Mouse (Mus musculus) frontal cortex, postnatal 36 days (tissue): ENCODE data around the gene Myo1e.

ENCODE experiments used
- DNase-seq, 2 experiments: peaks; one replicate each; pipeline ENCODE4 v3.0.0; 2022; ENCODE audit warnings: low spot score in 2 of 2

Gene Myo1e

DNA sequence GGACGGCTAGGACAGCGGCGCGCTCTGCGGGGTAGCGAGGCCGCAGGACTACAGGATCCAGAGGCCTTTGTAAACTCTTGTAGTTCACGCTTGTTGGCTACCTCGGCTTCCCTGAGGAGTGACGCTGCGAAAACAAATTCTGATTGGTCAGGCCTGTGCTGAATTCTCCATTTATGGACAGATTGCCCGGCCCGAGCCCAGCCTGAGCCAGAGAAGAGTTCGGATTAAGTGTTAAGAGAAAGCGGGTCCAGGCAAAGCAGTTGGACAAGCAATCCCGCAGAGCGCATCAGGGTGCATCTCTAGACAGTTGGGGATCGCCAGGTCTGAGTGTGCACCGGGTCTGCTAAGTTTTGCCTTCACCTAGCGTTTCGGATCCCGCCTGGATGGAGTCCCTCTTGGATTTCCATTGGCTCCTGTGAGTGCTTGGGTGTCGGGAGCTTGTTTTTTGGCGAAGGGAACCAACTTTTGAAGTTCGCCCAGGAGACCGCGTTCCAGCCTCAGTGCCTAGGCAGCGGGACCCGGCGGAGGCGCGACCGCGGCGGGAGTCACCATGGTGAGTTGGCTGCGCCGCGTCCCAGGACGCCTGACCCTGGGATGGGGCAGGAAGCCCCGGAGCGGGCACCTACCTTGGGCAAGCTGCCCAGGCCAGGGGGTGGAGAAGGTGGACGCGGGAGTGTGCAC is at the start of gene Myo1e:
Gene Myo1e (plus strand): TSS at position 200 of the 681 bp plus-strand sequence.
- DNase-seq, result peak; percentile 89 to 96

DNA sequence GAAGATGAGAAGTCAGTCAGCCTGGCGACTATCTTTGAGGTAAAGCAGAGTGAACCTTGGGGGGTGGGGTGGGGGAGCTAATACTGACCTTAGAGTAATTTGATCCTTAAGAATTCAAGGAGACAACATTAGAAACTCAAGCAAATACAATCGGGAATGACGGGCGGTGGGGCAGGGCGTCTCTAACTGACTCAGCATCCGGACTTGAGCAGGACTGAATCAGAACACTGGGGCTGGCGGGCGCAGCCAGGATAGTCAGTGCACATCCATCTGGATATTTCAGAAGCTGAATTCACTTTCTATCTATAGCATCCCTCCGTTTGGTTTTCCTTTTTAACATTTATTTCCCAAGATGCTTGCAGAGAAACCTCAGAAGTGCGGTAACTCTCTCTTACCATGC is 47.1 kb upstream of the Myo1e start:
- DNase-seq, result peak; percentile 44 to 54

DNA sequence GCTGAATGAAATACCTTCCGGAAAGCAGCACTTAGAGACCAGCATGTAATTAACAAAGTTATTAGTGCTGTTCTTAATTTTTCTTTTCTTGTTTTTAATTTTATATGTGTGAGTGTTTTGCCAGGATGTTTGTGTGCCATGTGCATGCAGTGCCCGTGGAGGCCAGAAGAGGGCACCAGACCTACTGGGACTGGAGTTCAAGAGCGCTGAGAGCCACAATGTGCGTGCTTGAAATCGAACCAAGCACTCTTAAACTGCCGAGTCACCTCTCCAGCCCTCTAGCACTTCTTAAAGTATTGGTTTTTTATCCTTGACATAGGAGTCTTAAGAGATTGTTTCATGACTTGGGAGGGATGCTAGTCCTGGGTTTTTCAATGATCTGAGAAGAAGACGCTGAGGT is 38.2 kb upstream of the Myo1e start:
- DNase-seq, result no peak

DNA sequence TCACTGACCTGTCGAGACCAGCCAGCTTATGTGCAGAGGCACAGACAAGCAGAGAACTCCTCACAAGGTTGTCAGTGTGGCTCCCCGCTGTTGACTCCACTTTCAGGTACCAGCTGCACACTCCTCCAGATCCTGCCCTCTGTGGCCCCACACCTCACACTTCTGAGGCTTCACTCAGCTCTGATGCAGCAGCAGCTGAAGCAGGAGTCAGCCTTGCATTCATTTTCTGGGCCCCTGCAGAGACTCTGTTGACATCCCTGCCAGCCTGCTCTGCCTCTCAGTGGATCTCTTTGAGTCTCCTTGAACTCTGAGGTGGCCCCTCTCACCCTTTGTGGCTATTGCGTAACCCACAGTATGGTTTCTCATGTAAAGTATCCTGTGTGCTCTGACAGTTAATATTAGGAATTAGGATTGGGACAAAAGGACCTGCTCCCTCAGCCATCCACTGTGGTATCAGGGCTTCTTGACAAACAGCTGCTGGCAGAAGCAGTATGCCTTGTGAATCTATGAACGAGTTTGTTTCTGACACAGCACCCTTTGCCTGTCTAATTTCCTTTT is 32.8 kb upstream of the Myo1e start:
- no peak for DNase-seq

DNA sequence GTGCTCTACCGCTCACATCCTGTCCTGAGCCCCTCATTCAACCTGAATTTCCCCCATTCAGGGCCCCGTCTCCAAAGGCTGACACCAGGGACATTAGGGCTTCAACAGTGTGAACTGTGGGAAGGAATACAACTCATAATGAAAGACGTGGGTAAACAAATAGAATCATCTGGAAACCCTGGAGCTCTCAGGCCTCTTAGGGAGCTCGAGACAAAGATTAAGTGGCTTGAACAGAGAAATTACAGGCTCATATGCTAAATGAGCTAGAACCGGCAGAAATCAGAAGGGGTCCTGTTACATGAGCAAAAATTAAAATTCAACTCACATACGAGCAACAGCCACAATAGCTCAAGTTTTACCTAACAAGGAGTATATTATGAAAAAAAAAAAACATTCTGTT is 32.3 kb upstream of the Myo1e start:
- DNase-seq, result no peak

DNA sequence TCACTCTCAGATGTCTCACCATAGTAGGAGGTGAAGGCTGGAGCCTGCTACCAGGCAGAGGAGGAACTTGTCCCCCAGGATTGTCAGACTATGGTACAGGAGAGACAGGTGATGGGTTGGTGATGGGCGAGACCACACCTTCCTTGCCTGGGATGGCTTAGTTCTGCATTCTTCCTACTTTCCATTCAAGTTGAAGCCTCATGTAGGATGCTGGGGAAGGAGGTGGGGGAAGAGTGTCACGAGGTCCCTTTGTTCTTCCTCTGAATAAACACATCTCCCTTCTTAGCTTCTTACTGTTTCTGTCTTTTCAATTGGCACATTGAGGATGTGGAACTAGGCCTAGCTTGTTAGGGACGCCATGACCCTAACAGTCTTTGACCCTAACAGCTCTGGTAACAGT is 30.9 kb upstream of the Myo1e start:
- no peak for DNase-seq

DNA sequence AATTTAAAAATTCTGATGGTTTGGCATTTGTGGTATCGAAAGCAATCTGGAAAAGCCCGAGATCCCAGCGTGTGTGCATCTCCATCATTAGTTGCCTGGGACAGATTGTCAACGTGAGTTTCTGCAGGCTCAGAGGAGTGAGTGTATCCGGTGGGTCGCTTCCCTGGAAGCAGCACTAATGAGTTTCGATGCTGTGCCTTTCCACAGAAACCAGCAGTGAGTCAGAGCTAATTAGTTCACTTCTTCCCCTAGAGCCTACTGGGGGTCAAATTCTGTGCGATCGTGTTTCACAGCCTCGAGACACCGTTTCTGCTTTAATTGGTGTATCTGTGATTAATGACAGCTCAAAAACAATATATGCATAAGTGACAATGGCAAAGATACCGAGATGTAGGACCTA is 25.4 kb upstream of the Myo1e start:
- DNase-seq, result no peak

DNA sequence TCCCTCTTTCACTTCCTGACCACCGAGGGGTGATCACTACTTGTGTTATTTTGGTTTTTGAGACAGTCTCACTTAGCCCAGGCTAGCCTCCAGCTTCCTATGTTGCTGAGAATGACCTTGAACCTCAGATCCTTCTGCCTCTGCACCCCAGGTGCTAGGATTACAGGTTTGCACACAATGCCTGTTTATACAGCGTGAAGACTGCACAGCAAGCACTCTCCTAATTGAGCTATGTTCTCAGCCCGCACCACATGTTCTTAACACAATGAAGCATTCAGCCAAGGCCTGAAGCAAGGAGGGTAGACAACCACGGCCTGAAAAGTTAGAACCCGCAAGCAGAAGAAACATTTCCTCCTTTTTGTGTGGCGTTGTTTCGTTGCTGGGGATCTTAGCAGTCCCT is 24.5 kb upstream of the Myo1e start:
- DNase-seq, result no peak

DNA sequence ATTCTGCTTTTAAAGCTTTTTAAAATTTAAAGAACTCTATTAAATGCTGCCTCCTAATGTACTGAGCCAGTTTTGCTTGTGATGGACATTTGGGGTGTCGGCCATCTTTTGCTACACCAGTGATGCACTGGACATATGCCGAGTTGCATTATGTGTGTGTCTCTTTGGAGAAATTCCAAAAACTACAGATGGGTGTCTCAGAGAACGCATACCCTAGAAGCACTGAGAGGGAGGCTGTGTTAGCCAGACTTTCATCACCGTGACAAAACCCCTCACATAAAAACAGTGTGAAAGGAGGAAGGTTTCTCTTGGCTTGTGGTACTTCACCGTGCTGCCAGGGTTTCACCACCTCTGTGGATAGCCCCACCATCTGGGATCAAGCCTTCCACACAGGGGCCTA is 14.8 kb upstream of the Myo1e start:
- DNase-seq, result no peak

DNA sequence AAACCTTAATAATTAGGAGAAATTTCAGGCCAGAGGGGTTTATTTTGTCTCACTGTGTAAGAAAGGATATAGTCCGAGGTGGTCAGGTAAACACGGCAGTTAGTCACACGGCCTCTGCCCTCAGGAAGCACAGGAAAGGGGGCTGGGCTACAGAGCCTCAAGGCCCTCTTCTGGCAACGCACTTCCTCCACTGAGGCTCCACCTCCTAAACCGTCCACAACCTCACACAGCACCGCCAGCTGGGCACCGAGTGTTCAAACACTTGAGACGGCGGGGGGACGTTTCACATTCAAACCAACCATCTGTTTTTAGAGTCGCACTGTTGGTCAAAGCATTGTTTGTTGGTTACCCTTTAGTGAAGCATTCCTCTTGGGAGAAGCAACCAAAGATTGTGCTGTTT is 12.5 kb upstream of the Myo1e start:
- DNase-seq, result no peak

DNA sequence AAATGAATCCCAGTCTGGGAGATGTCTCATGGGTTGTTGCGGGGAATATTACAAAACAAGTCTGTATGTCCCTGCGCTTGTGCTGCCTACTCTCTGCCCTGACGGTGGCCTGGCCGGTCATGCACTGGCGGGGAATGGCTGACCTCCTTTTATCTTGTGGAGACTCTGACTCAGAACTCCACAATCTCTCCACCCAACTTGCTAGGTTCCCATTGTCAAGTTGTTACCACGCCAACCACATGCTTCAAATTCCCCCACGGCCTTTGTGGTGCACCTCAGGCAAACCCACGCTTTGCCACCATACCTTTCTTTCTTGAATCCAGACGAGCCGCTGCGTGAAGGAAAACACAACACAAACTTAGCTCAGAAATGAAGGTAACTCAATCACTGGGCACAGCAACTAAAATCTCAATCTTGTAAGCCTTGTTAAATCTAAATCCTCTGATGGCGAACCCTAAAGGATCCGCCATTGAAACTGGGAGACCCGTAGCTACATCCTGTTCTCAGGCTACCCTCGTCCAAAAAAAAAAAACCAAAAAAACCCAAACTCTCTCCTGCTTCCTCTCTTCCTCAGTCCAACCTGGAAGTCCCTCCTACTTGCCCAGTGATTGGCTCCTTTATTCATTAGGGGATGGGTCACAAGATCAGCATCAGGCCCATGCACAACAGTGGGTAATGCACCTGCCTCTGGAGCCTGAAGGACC is 10.0 kb upstream of the Myo1e start:
- no peak for DNase-seq

DNA sequence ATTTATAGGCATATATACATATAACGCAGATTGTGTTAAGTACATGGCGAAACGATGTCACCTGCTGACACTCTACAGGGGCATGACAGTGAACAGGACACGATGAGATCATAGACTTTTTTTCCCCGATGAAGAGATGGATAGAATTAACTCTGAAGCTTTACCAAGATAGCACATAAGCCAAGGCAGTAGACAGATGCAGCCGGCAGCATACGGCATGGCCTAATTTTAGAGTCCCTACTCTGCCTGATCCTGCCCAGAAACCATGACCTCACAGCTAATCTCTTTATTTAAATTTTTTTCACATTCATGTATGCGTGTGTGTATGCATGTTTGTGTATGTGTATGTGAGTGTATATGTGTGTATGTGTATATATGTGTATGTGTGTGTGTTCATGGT is 9.2 kb upstream of the Myo1e start:
- peak in 1 of 2 experiments; percentile 30 for DNase-seq

DNA sequence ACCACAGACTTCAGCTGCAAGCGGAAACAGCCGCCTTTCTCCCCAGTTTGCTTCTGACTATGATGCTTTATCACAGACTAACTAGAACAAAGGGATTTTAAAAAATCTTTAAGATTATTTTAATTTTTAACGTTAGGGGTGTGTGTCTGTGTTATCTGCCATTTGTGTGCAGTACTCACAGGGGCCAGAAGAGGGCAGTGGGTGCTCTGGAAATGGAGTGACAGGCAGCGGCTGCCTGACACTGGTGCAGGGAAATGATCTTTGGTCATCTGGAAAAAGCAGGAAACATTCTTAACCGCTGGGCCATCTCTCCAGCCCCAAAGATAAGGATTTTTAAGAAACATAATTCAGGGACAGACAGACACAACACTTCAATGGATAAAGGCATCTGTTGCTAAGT is 4.4 kb upstream of the Myo1e start:
- peak in 1 of 2 experiments; percentile 6 for DNase-seq

DNA sequence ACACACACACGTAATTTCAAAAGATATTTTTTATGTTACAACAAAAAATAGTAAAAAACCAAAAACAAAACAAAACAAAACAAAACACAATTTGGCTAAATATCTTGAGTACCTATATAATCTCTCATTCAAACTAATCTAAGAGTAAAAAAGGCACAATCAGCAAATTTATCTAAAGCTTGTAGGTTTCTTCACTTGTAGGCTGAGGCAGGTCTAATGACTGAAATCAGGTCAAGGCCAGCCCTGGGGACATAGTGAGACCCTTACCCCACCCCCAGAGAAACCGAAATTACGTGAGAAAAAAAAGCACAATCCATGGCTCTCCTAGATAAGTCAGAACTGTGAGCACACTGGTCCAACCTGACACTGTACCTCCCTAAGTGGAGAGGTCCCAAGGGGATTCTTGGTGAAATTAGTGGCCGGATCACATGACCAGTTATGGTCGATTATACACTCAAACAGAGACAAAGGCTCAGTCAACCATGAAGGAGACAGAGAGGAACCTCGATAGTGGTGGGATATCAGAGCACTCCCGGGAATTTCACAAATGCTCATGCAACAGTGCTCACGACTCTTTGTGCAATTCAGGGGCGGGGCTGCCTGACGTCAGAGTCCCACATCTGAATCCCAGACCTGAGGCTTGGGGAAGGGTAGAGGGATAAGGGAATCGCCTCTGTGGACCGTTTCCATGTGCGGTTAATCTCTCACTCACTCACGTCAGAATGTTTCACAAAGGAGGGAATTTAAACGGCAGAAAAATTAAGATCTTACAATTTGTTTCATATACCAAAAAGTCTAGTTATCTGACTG is 3.7 kb upstream of the Myo1e start:
- no peak for DNase-seq

DNA sequence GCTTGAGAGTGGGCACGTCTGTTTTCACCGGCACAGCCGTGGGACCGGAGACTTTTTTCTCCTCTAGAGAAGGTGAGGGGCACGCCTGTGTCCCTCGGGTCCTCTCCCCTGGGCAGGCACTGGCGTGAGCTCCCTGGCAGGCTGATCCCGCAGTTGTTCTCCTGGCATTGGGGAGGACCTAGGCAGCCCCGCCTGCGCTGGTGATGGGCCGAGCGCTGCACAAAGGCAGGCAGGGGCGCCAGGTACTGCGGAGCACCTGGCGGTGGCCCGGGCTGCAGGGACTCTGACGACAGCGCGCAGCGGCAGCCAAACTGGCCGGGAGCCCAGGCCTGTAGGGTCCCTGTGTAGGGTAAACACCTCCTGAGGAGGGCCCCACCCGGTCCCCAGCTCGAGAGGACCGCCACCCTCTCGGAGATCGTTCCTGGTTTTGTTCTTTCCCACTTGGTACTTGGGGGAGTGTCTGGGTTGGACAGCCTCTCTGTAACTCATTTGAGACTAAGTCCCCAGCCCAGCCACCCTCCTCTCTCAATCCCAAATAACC is 901 bp downstream of the Myo1e start:
- DNase-seq, result peak in 1 of 2 experiments; percentile 3

DNA sequence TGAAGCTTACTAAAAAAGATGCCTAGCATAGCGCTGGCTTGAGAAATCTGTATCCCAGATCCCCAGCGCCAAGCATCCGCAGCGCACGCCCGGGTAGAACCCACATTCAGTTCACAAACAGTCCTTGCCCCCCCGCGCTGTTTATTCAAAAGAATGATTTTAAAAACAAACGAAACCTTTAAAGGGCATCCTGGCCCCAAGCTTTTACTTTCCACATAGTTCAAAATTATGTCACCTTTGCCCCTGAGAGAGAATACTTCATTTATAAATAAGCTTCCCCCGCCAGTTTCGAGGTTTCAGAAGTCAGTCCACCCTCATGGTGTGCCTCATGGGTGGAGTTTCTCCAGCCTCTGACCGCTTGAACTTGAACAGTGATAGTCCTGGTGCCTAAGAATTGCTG is 1.6 kb downstream of the Myo1e start:
- DNase-seq, result no peak

DNA sequence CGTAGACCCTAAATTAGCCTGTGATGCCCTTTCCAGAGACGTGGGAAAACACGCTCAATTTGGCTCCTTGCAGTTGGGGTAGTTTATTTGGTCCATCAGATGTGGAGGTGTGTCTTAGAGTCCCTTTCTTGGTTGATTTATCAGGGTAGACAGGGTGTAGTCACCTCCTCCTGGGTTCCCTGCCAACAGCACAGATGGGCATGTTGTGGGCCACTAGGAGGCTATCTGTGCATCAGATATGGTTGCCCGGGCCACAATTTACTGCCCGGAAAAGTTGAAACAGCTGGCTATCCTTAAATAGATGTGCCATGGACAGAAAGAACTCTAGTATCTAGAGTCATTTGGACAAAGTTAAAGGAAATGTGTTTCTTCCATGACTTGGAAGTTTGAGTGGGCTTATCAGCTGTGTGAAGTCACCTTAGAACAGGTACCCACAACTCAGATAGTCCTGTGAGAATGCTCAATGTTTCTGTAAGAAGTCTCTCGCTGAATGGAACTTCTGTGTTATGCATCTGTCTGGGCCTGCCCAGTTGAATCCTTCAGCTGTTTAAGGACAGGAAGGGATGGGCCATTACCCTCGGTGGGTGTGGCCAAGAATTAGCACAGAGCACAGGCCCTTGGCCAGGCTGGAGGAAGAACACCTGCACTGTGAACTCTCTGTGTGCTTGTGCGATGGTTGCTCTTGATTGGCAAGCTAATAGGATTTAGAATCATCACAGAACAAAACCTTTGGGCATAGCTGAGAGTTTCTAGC is 2.3 kb downstream of the Myo1e start:
- DNase-seq, result no peak

DNA sequence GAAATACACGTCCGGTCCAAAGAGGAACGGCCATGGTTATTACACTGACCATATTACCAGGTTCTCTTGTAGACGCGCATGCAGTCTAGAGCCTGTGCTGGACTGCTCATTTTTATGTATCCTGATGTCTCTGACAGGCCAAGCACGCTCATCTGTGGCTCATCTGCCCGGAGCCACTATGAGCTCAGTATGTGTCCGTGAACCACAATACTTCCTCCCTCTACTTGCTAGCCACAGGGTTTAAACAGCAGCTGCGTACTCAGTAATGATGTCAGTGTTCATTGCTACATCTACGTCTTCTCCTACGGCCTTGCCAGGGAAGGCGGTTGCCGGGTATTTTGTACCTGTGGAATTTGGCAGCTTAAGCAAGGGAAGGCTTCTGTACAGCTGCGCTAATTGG is 4.5 kb downstream of the Myo1e start:
- no peak for DNase-seq

DNA sequence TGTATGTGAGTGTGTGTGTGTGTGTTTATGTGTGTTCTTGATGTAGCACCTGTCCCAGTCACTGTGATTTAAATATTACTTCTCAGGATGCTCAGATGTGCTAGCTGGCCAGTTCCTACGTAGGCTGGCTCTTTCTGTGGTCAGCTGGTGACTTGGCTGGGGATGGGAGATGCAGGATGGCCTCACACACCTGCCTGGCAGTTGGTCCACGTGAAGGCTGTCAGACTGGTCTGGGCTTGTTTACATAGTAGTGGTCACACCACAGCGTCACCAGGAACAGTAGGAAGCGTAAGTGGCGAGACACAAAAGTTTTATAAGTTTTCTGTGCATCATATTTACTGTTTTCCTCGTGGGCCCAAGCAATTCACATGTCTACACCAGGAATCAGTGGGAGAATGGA is 9.4 kb downstream of the Myo1e start:
- DNase-seq, result no peak

DNA sequence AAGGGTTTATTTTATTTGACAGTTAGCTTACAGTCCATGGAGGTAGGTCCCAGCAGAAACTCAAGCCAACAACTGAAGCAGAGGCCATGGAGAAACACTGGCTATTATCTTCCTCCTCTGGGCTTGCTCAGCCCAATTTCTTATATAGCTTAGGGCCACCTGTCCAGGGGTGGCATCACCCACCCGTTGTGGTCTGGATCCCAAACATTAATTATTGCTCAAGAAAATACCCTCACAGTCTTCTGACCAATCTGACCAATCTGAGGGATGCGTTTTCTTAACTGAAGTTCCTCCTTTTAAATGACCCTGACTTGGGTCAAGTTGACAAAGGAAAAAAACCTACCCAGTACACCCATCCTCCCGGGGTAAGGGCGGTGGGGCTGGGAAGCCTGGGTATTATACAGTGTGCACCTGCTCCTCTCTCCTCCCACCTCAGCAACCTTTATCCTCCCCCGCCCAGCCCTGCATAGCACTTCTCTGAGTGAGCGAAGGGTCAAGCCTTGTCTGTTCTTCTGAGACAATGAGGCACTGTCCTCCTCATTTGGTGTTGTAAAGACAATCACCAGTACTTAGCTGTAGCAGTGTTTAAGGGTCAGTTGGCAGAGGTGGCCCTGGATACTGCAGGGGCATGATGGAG is 12.3 kb downstream of the Myo1e start:
- DNase-seq, result no peak
